Mouse (Mus musculus): ENCODE results near the gene Gm11232. TPM values are rescaled to one million over a fixed set of nuclear protein-coding genes. Genes with fewer than 3 reads are reported as not detected.

Gm11232 gene
- not detected for polyA plus RNA-seq (2017; shearing (Covaris generic))

DNA sequence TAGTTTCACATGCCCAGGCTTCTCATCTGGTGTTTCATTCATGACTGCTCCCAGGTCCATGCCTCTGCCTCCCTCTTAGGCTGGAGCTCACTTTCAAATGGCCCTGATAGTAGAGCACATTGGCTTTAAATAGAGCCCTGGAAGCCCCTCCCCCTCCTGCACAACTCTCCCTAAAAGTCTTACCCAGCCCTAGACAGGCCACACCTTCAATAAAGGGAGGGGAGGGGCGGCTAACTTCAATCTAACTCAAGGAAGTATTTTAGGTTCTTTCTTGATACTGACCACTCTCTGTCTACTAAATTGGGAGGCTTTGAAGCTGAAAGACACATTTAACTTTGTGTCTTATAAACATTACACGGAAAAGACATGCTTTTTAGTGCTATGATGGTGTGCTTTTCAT is at the start of gene Gm11232:
Gene Gm11232 (minus strand): TSS at position 101 of the 400 bp plus-strand sequence.

All from CD4-positive, CD25-positive, alpha-beta regulatory T cell (primary cell).